Mouse (Mus musculus): ENCODE results near the gene Lsp1. TPM values are rescaled to one million over a fixed set of nuclear protein-coding genes. Genes with fewer than 3 reads are reported as not detected.

Lsp1 gene
- total RNA-seq, 1 experiment from 2014 or later: 12.6 TPM

DNA sequence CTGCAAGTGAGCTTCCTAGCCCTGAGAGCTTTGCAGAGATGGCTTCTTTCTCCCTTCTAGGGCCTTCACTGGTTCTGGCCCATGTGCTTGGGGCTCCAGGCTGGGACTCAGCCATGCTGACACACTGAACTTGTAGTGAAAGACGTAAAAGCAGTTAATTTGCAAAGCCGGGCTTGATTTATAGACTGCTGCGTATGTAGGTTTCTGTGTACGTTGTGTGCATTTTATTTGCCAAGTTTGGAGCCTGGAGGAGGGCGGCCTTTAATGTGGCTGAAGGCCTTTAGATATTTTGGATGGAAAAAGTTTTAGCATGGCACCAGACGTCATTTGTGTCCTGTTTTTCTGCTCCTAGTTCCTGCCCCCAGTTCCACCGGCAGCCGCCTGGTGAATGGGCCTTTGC, 79.2 kb downstream of the Lsp1 start:
- DNase-seq: no peak

DNA sequence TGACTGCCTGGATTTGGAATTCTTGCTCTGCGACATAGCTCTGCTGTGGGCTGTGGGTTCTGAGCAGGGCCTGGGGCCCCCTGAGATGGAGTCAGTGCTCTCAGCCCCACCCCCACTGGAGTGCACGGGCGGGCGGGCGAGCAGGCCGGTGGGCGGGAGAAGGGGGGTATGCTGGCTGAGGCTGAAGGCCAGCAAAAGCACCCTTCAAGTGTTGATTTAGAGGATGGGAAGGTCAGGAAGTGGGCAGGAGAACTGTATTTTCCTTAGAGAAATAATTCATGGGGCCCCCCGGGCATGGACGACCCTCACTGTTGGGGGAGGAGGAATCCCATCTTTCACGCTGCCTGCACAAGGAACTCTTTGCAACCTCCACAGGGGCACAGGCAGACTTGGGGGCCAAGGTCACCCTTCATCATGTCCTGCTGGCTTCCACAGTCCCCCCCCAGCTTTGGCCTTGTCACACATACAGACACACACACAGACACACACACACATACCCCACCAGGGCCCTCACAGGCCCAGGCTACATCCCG, 82.2 kb downstream of the Lsp1 start:
- DNase-seq: no peak

Other genes with a start within 250 kb of the Lsp1 start
- gene Gm7579, start 248.9 kb upstream of the Lsp1 start, total RNA-seq (2021): not detected in 2 replicates
- gene Krtap5-5, start 230.8 kb upstream of the Lsp1 start, total RNA-seq (2021): not detected in 2 replicates
- gene Gm40460, start 219.7 kb upstream of the Lsp1 start, total RNA-seq (2021): not detected in 2 replicates
- gene Gm2431, start 202.5 kb upstream of the Lsp1 start, total RNA-seq (2021): not detected in 2 replicates
- gene Gm4559, start 186.4 kb upstream of the Lsp1 start, total RNA-seq (2021): not detected in 2 replicates
- gene Krtap5-1, start 163.7 kb upstream of the Lsp1 start, total RNA-seq (2021): not detected in 2 replicates
- gene Krtap5-4, start 157.3 kb upstream of the Lsp1 start, total RNA-seq (2021): not detected in 2 replicates
- gene Ifitm10, start 87.1 kb upstream of the Lsp1 start, total RNA-seq (2021): 3.0 and 4.1 TPM in 2 replicates
- 0.55 TPM in 1 of 2 replicates, not detected in the other for gene Gm49369, start 78.1 kb upstream of the Lsp1 start, total RNA-seq (2021)
- gene Ctsd, start 72.8 kb upstream of the Lsp1 start, total RNA-seq (2021): 1,030 and 1,043 TPM in 2 replicates
- gene Syt8, start 26.0 kb upstream of the Lsp1 start, total RNA-seq (2021): not detected in 2 replicates
- gene Tnni2, start 19.0 kb upstream of the Lsp1 start, total RNA-seq (2021): not detected in 2 replicates
- not detected in 2 replicates for gene Tnnt3, start 38.0 kb downstream of the Lsp1 start, total RNA-seq (2021)
- 4.5 and 13.8 TPM in 2 replicates for gene Mrpl23, start 71.9 kb downstream of the Lsp1 start, total RNA-seq (2021)
- 6.7 and 7.9 TPM in 2 replicates for gene Igf2, start 206.0 kb downstream of the Lsp1 start, total RNA-seq (2021)
- gene Gm49394, start 209.1 kb downstream of the Lsp1 start, total RNA-seq (2021): not detected in 2 replicates